Mouse (Mus musculus): ENCODE measurements around the gene Serpina1c.
"Not testable (repeated sequence)": the region's sequence is repeated elsewhere in the genome, so short reads cannot be mapped to it uniquely, and the experiment has no call there.

DNA sequence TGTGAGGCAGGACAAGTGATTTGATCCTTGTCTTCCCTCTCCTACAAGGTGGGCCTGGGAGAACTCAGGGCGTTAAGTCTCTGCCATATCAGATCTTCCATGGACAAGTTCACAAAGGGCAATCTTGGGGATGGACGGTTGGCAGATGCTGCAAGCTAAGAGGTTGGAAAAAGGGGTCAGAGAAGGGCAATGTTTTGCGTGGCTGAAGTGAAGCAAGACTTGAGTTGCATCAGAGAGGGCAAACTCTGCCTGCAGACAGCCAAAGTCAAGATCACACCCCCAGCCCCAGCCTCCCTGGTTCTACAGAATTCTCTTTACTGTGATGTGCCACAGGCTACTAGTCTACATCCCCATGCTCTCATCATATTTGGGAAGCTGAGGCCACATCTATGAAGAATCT is 45.1 kb downstream of the Serpina1c start:
- TF ChIP-seq CTCF (conservative IDR thresholded peaks at IDR 0.05; ENCODE audit: low read length); POU5F1 (IDR thresholded peaks at IDR 0.05; ENCODE audit: borderline replicate concordance, low read length): not testable (repeated sequence)
